Mouse (Mus musculus) MEL-GATA-1-ER (cell line): ENCODE results near the gene Vmn1r48.
"Not testable (repeated sequence)": the region's sequence is repeated elsewhere in the genome, so short reads cannot be mapped to it uniquely, and the experiment has no call there.

ENCODE experiments used
- DNase-seq: peaks from one replicate; pipeline ENCODE4 v3.0.0-alpha.2; 2012; ENCODE audit warnings: low read depth; ENCODE audit errors: extremely low read depth

Vmn1r48 gene

GRCm38 (mm10) chr6:90036741-90037140 is at the start of gene Vmn1r48:
Gene Vmn1r48 (minus strand): TSS chr6:90036841.
- DNase-seq: not testable (repeated sequence)

- DNase-seq: no peak
Measured at GRCm38 (mm10) chr6:90078406-90078805, 41.8 kb upstream of the Vmn1r48 start, which contains the start of gene Vmn1r49. Gene Vmn1r49 (minus strand): TSS chr6:90078506.

GRCm38 (mm10) chr6:90015847-90016246 is 20.8 kb downstream of the Vmn1r48 start, which contains the start of gene Vmn1r47:
Gene Vmn1r47 (plus strand): TSS chr6:90016147.
- DNase-seq: not testable (repeated sequence)

- no peak for DNase-seq
Measured at GRCm38 (mm10) chr6:89985989-89986388, 50.7 kb downstream of the Vmn1r48 start.
